Mouse (Mus musculus) neural tube, embryonic 11.5 days (tissue): ENCODE measurements around the gene Fhod1. TPM values are rescaled to one million over a fixed set of nuclear protein-coding genes. Genes with fewer than 3 reads are reported as not detected.
A peak's percentile ranks its signal among the peaks of the same experiment; 100 is the strongest.

Source experiments
- ATAC-seq: fragments of 200-750 bp; cut with Nextera tagmentation; 2 replicates; pipeline ENCODE4 v1.8.0; 2017; ENCODE audit warnings: moderate number of reproducible peaks, mild to moderate bottlenecking, moderate TSS enrichment, moderate library complexity; ENCODE audit not compliant: insufficient read depth, low FRiP score, low TSS enrichment
- DNase-seq: peaks from one replicate; pipeline ENCODE4 v3.0.0-alpha.2; 2015; ENCODE audit warnings: low spot score
- H3K27ac ChIP-seq: fragments of 300-500 bp; sonication (generic); 2 replicates; pipeline ENCODE4 v1.5.1; 2014; ENCODE audit warnings: low read depth, mild to moderate bottlenecking, low read length
- H3K27me3 ChIP-seq: fragments of 300-500 bp; sonication (generic); 2 replicates; pipeline ENCODE4 v1.6.1; 2014; ENCODE audit warnings: mild to moderate bottlenecking, low read length, mixed read lengths; ENCODE audit not compliant: control insufficient read depth, insufficient read depth
- H3K36me3 ChIP-seq: fragments of 300-500 bp; sonication (generic); 2 replicates; pipeline ENCODE4 v1.6.1; 2014; ENCODE audit warnings: mild to moderate bottlenecking, low read length, moderate library complexity, mixed read lengths; ENCODE audit not compliant: control insufficient read depth, insufficient read depth
- H3K4me1 ChIP-seq: fragments of 300-500 bp; sonication (generic); 2 replicates; pipeline ENCODE4 v1.6.1; 2014; ENCODE audit warnings: low read length, mixed read lengths; ENCODE audit not compliant: control insufficient read depth, insufficient read depth
- H3K4me2 ChIP-seq: fragments of 300-500 bp; sonication (generic); 2 replicates; pipeline ENCODE4 v1.6.1; 2014; ENCODE audit warnings: low read depth, mild to moderate bottlenecking, moderate library complexity
- H3K4me3 ChIP-seq: fragments of 300-500 bp; sonication (generic); 2 replicates; pipeline ENCODE4 v1.5.1; 2014; ENCODE audit warnings: low read depth, low read length
- H3K9ac ChIP-seq: fragments of 300-500 bp; sonication (generic); 2 replicates; pipeline ENCODE4 v1.6.1; 2014; ENCODE audit warnings: mild to moderate bottlenecking, low read length
- H3K9me3 ChIP-seq: fragments of 300-500 bp; sonication (generic); 2 replicates; pipeline ENCODE4 v1.6.1; 2016; ENCODE audit warnings: low read length; ENCODE audit not compliant: control insufficient read depth
- WGBS: fragments of 180-500 bp; shearing (Covaris S2); extraction: QIAGEN DNeasy Blood & Tissue Kit; methylation state at CpG from one replicate; pipeline ENCODE4 v1.1.7; 2014; 5-methylcytosine and 5-hydroxymethylcytosine counted together
- polyA plus RNA-seq: library from polyadenylated mRNA; unstranded; fragments of >200 nt; fragmentation: Nextera tagmentation; extraction: Ambion mirVana; gene quantifications from 2 replicates; pipeline ENCODE4 v1.2.1, GENCODE M21; 2014

Gene Fhod1
- polyA plus RNA-seq, 1 experiment from 2014 or later, result 1.8 TPM

DNA sequence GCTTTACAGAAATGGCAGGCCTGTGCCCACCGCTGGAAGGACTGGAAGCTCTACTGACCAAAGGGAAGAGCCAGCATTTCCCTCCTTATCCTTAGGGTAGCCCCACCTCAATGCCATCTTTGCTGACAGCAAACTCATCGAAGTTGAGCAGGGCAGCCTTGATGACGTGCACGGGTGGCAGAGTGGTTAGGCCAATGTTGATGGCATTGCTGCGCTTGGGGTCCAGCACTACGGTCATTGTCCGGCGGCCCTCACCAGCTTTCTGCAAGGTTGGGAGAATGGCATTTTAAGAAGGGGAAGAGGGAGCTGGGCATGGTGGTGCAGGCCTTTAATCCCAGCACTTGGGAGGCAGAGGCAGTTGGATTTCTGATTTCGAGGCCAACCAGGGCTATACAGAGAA, 15.8 kb downstream of the Fhod1 start:
- peaks cover 5% of the 10 kb centered on the region; the same call in 1 of the 2 replicates for H3K4me1 ChIP-seq
- H3K4me2 ChIP-seq, result no peak overlapping the region
- no peaks in the 10 kb centered on the region for H3K9me3 ChIP-seq
- no peak overlapping the region for H3K9ac ChIP-seq
- DNase-seq, result no peak
- no peak for ATAC-seq
- H3K27ac ChIP-seq, result no peak overlapping the region
- no peaks in the 10 kb centered on the region for H3K27me3 ChIP-seq
- 91% methylated on average over 9 of the region's 9 CpGs for WGBS
- no peak overlapping the region for H3K4me3 ChIP-seq
- peaks cover 19% of the 10 kb centered on the region for H3K36me3 ChIP-seq

DNA sequence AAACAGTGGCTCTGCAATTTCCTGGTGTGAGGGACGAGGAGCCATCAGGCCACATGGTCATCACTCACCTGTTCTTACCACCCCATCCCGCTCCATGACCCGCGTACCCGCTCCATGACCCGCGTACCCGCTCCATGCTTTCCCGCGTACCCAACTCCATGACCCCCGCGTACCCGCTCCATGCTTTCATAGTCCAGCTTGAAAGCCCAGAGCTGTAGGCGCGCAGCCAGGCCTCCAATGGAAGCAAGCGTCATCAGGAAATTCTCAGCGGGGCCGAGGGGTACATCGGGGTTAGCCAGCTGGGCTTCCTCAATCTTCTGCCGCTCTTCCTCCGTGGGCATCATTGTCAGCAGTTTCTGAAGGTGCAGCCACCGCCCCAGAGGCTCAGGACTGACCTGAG, 16.3 kb downstream of the Fhod1 start:
- 95% methylated on average over 22 of the region's 22 CpGs for WGBS
- no peak for DNase-seq

DNA sequence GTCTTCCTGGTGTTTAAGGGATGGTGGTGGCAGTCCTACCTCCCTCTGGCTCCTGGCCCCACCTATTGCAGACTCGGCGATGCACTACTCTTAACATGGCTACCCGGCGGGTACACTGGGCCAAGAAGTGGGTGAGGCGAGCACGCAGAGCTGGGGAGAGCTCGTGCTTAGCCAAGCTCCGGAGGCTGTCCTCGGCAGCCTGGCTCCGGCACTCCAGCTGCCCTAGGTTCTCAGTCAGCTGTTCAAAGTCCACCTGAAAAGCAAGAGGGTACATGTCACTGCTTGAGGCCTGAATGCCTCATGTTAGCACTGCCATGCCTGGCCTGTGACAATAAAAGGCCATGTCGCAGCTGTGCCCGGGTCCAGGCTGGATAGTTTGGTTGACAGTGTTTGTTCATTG, 17.4 kb downstream of the Fhod1 start:
- no peak for DNase-seq
- ATAC-seq, result no peak
- 92% methylated on average over 12 of the region's 12 CpGs for WGBS
- no peaks in the 10 kb centered on the region for H3K27me3 ChIP-seq
- no peaks in the 10 kb centered on the region for H3K9me3 ChIP-seq
- no peak overlapping the region for H3K27ac ChIP-seq
- H3K4me1 ChIP-seq, result peaks cover 6% of the 10 kb centered on the region
- H3K9ac ChIP-seq, result no peak overlapping the region
- no peak overlapping the region for H3K4me3 ChIP-seq
- H3K4me2 ChIP-seq, result no peak overlapping the region
- peaks cover 19% of the 10 kb centered on the region for H3K36me3 ChIP-seq

More for the DNA sequence above, 16.3 kb downstream of the Fhod1 start:
- Histone ChIP-seq H3K36me3 (peaks cover 19% of the 10 kb centered on the region), H3K27me3 (no peaks in the 10 kb centered on the region), H3K27ac (no peak overlapping the region), H3K4me2 (no peak overlapping the region), H3K9me3 (no peaks in the 10 kb centered on the region), H3K4me3 (no peak overlapping the region), H3K4me1 (peaks cover 5% of the 10 kb centered on the region; the same call in 1 of the 2 replicates), H3K9ac (no peak overlapping the region)
- no peak for ATAC-seq

- Histone ChIP-seq H3K4me1 (peaks cover 9% of the 10 kb centered on the region), H3K27ac (no peak overlapping the region), H3K4me3 (peak overlapping the region; percentile 77), H3K9me3 (no peaks in the 10 kb centered on the region), H3K4me2 (peak overlapping the region; percentile 87), H3K27me3 (no peaks in the 10 kb centered on the region), H3K36me3 (peaks cover 19% of the 10 kb centered on the region), H3K9ac (peak overlapping the region; percentile 65)
- DNase-seq (no peak), ATAC-seq (0 out of 2 replicates have a peak, but pooled peaks have one; percentile 0)
- 50% methylated on average over 6 of the region's 6 CpGs for WGBS
Measured at GRCm38 (mm10) chr8:105326968-105327367, 20.8 kb downstream of the Fhod1 start.

GRCm38 (mm10) chr8:105326141-105326672, 21.5 kb downstream of the Fhod1 start, which contains the start of the genes Lrrc29 and Tmem208:
TSS of gene Lrrc29 (minus strand) at chr8:105326278.
TSS of gene Tmem208 (plus strand) at chr8:105326354.
- ATAC-seq (peak; percentile 91), DNase-seq (peak; percentile 97)
- H3K27me3 ChIP-seq, result no peaks in the 10 kb centered on the region
- peak within 1 kb of the TSS; percentile 84 for H3K27ac ChIP-seq
- peaks cover 9% of the 10 kb centered on the region for H3K4me1 ChIP-seq
- H3K9me3 ChIP-seq, result no peaks in the 10 kb centered on the region
- peaks cover 19% of the 10 kb centered on the region for H3K36me3 ChIP-seq
- H3K4me2 ChIP-seq, result peak within 1 kb of the TSS; percentile 87
- under 1% methylated on average over 36 of the region's 36 CpGs for WGBS
- H3K4me3 ChIP-seq, result peak within 1 kb of the TSS; percentile 77
- H3K9ac ChIP-seq, result peak within 1 kb of the TSS; percentile 80

DNA sequence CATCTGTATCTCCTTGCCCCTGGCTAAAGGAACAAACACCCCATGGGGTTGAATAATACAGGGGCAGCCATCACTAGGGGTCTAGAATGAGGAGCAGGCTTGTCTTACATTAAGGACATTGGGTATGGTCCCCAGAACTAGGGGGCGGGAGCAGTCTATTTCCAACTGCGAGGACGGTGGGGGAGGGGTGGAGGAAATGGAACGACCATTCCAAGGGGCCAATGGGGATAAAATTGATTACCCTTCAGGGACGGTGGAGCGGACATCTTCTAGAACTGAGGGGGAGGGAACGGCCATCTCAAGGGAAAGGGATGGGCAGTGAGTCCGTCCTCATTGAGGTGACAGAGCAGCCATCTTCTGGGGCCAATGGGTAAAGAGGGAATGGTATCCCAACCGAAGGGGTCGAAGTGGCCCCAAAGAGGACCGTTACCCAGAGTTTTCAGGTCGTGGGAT, 22.1 kb downstream of the Fhod1 start:
- peak overlapping the region; percentile 76 for H3K4me2 ChIP-seq
- H3K4me1 ChIP-seq, result peaks cover 9% of the 10 kb centered on the region
- WGBS, result under 1% methylated on average over 12 of the region's 12 CpGs
- peaks cover 19% of the 10 kb centered on the region for H3K36me3 ChIP-seq
- peak; percentile 63 for ATAC-seq
- DNase-seq, result peak; percentile 67
- no peaks in the 10 kb centered on the region for H3K27me3 ChIP-seq
- peak overlapping the region; percentile 84 for H3K27ac ChIP-seq
- H3K9me3 ChIP-seq, result no peaks in the 10 kb centered on the region
- peak overlapping the region; percentile 77 for H3K4me3 ChIP-seq
- H3K9ac ChIP-seq, result peak overlapping the region; percentile 80

- Histone ChIP-seq H3K36me3 (peaks cover 2% of the 10 kb centered on the region), H3K9ac (no peak overlapping the region), H3K9me3 (no peaks in the 10 kb centered on the region), H3K27ac (no peak overlapping the region), H3K4me1 (peaks cover 9% of the 10 kb centered on the region), H3K4me2 (no peak overlapping the region), H3K4me3 (no peak overlapping the region), H3K27me3 (no peaks in the 10 kb centered on the region)
- ATAC-seq, result no peak
- DNase-seq, result no peak
- 89% methylated on average over 4 of the region's 4 CpGs for WGBS
Measured at GRCm38 (mm10) chr8:105323183-105323582, 24.6 kb downstream of the Fhod1 start.

- Histone ChIP-seq H3K27me3 (no peaks in the 10 kb centered on the region), H3K4me2 (no peak overlapping the region), H3K9me3 (no peaks in the 10 kb centered on the region), H3K9ac (no peak overlapping the region), H3K36me3 (peaks cover 13% of the 10 kb centered on the region), H3K4me1 (no peaks in the 10 kb centered on the region), H3K27ac (no peak overlapping the region), H3K4me3 (no peak overlapping the region)
- DNase-seq, result no peak
- ATAC-seq, result no peak
- WGBS, result 85% methylated on average over 11 of the region's 11 CpGs
Measured at GRCm38 (mm10) chr8:105318662-105319190, 29.0 kb downstream of the Fhod1 start.

- 95% methylated on average over 4 of the region's 4 CpGs for WGBS
- H3K9ac ChIP-seq, result no peak overlapping the region
- DNase-seq, result no peak
Measured at GRCm38 (mm10) chr8:105317941-105318340, 29.8 kb downstream of the Fhod1 start.

More at GRCm38 (mm10) chr8:105317941-105318340, 29.8 kb downstream of the Fhod1 start:
- no peak overlapping the region for H3K4me2 ChIP-seq
- H3K36me3 ChIP-seq, result peaks cover 13% of the 10 kb centered on the region
- no peaks in the 10 kb centered on the region for H3K4me1 ChIP-seq
- no peak overlapping the region for H3K27ac ChIP-seq
- H3K9me3 ChIP-seq, result no peaks in the 10 kb centered on the region
- no peak overlapping the region for H3K4me3 ChIP-seq
- no peak for ATAC-seq
- H3K27me3 ChIP-seq, result no peaks in the 10 kb centered on the region
